ENCODE assay signal across 9 mouse cellular contexts in the genomic region with DNA sequence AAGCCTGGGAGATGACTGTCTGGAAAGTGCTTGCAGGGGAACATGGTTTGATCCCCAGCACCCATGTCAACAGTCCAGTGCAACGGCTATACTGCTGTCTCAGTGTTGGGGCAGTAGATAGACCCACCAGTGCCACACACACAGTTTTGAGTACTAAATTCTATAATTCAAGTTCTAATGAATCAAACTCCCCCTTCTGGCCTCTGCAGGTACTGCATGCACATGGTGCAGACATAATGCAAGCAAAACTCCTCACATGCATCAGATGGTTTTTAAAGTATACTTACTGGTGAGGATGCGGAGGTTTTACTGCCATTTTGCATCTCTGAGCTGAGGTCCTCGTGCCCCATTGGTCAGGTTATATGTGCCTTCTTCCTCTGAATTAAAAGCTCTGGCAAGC. TPM values are rescaled to one million over a fixed set of nuclear protein-coding genes. Genes with fewer than 3 reads are reported as not detected.
DNase-seq lines count a peak whose midpoint lies in the region; ATAC-seq and TF ChIP-seq lines count a peak whose summit lies in the region.
"Had no signal": no experiment of that assay in that cellular context is flagged by ENCODE, and none has a peak within 500 bp of the region (broad histone marks: within the 10 kb centered on the region; RNA-seq: fewer than 3 reads in every experiment).

No protein-coding gene starts in this region.

- H3K4me2 ChIP-seq in liver, embryonic 14.5 days (ENCODE audit: low read depth), result no peak overlapping the region
- no peak overlapping the region for H3K4me2 ChIP-seq in forebrain, embryonic 13.5 days
- H3K4me2 ChIP-seq: hindbrain, embryonic 15.5 days had no signal

- H3K9me3 ChIP-seq in liver, embryonic 14.5 days (ENCODE audit: control insufficient read depth, low read length), result no peaks in the 10 kb centered on the region
- H3K9me3 ChIP-seq in forebrain, embryonic 13.5 days (replicated peaks), result no peaks in the 10 kb centered on the region; the same call in 1 of the 2 replicates
- H3K9me3 ChIP-seq: hindbrain, embryonic 15.5 days had no signal

- no peaks in the 10 kb centered on the region for H3K36me3 ChIP-seq in kidney, adult 2 months (ENCODE audit: control insufficient read depth, insufficient read depth, low read length)
- peaks cover 57% of the 10 kb centered on the region for H3K36me3 ChIP-seq in liver, embryonic 14.5 days (replicated peaks; ENCODE audit: control insufficient read depth, insufficient read depth, low read depth)
- H3K36me3 ChIP-seq in forebrain, embryonic 13.5 days (ENCODE audit: poor library complexity, severe bottlenecking), result peaks cover 75% of the 10 kb centered on the region

- no peaks in the 10 kb centered on the region for H3K27me3 ChIP-seq in kidney, adult 2 months (replicated peaks; ENCODE audit: control insufficient read depth, insufficient read depth, low read length)
- H3K27me3 ChIP-seq in liver, embryonic 14.5 days (ENCODE audit: control insufficient read depth, insufficient read depth, low read length), result no peaks in the 10 kb centered on the region
- H3K27me3 ChIP-seq in forebrain, embryonic 13.5 days, result no peaks in the 10 kb centered on the region
- H3K27me3 ChIP-seq: hindbrain, embryonic 15.5 days had no signal

- ATAC-seq in liver, embryonic 14.5 days (ENCODE audit: insufficient read depth), result no peak
- ATAC-seq in forebrain, embryonic 13.5 days, result no peak

- no peak for TF ChIP-seq POLR2A in kidney, adult 2 months (IDR thresholded peaks at IDR 0.05; ENCODE audit: low read depth, low read length)

- no peak overlapping the region for H3K4me3 ChIP-seq in kidney, adult 2 months (ENCODE audit: insufficient read depth, low read depth, low read length)
- no peak overlapping the region for H3K4me3 ChIP-seq in liver, embryonic 14.5 days (ENCODE audit: insufficient read depth in 1 of 2, low read depth in 2 of 2, low read length in 2 of 2)
- H3K4me3 ChIP-seq in forebrain, embryonic 13.5 days, result no peak overlapping the region
- H3K4me3 ChIP-seq: hindbrain, embryonic 15.5 days had no signal

- no peak overlapping the region for H3K27ac ChIP-seq in kidney, adult 2 months (ENCODE audit: insufficient read depth, low read depth, low read length)
- H3K27ac ChIP-seq in liver, embryonic 14.5 days, result no peak overlapping the region
- H3K27ac ChIP-seq in forebrain, embryonic 13.5 days, result no peak overlapping the region
- H3K27ac ChIP-seq: hindbrain, embryonic 15.5 days had no signal

- no peak overlapping the region for H3K9ac ChIP-seq in liver, embryonic 14.5 days (replicated peaks)
- H3K9ac ChIP-seq in forebrain, embryonic 13.5 days, result no peak overlapping the region
- H3K9ac ChIP-seq: hindbrain, embryonic 15.5 days had no signal

- TF ChIP-seq EP300 in liver, embryonic 14.5 days (IDR thresholded peaks at IDR 0.05; ENCODE audit: low read depth), result no peak

- WGBS in kidney, adult 2 months, result 90% methylated on average over 3 of the region's 3 CpGs
- 68% methylated on average over 3 of the region's 3 CpGs for WGBS in liver, embryonic 14.5 days (ENCODE audit: insufficient replicate concordance)
- 95% methylated on average over 3 of the region's 3 CpGs for WGBS in forebrain, embryonic 13.5 days

- peak; percentile 45 for DNase-seq in kidney, adult 2 months
- no peak for DNase-seq in kidney, adult 18-20 months
- peak; percentile 59 for DNase-seq in A20 (ENCODE audit: low read depth, low spot score)
- peak; percentile 60 for DNase-seq in ES-CJ7 (ENCODE audit: low read depth, low spot score)
- DNase-seq in liver, embryonic 14.5 days (ENCODE audit: low read depth in 3 of 3, low spot score in 3 of 3), result no peak
- no peak for DNase-seq in ovary, postnatal 14 days (ENCODE audit: low spot score)
- DNase-seq in frontal cortex, postnatal 10 days (ENCODE audit: low spot score in 2 of 2), result no peak

- peak; percentile 27; the same call in 1 of the 2 replicates for TF ChIP-seq CTCF in kidney, adult 2 months (conservative IDR thresholded peaks at IDR 0.05; ENCODE audit: insufficient read depth, insufficient read length, low read depth, low read length)
- peak; percentile 85 for TF ChIP-seq CTCF in liver, embryonic 14.5 days (IDR thresholded peaks at IDR 0.05; ENCODE audit: low read depth)

- H3K4me1 ChIP-seq in kidney, adult 2 months (ENCODE audit: control insufficient read depth, insufficient read depth, low read length), result no peaks in the 10 kb centered on the region
- no peaks in the 10 kb centered on the region; a peak in 1 of 4 replicates for H3K4me1 ChIP-seq in liver, embryonic 14.5 days (replicated peaks; ENCODE audit: control insufficient read depth in 2 of 2, insufficient read depth in 2 of 2, low read length in 1 of 2)
- H3K4me1 ChIP-seq in forebrain, embryonic 13.5 days, result no peaks in the 10 kb centered on the region
- H3K4me1 ChIP-seq: hindbrain, embryonic 15.5 days had no signal

RNA-seq across cellular contexts. Expression of gene Thap3, which starts 13.4 kb away (rescaled TPM):
- 30.6 and 33.7 TPM in 2 replicates for polyA plus RNA-seq in kidney, adult 2 months (2012; rRNA removed)
- 4.8 and 5.0 TPM in 2 replicates for polyA plus RNA-seq in liver, embryonic 14.5 days (2012; rRNA removed)
- polyA plus RNA-seq in liver, embryonic 14.5 days (2014; fragmentation: Nextera tagmentation; extraction: Ambion mirVana), result 4.5 and 5.2 TPM in 2 replicates
- 39.6 and 40.6 TPM in 2 replicates for polyA plus RNA-seq in forebrain, embryonic 13.5 days (2015; fragmentation: Nextera tagmentation; extraction: Ambion mirVana)

RNA-seq across cellular contexts. Expression of gene Phf13, which starts 20.6 kb away (rescaled TPM):
- 4.9 and 5.5 TPM in 2 replicates for polyA plus RNA-seq in kidney, adult 2 months (2012; rRNA removed)
- polyA plus RNA-seq in liver, embryonic 14.5 days (2012; rRNA removed), result 2.8 and 2.9 TPM in 2 replicates
- polyA plus RNA-seq in liver, embryonic 14.5 days (2014; fragmentation: Nextera tagmentation; extraction: Ambion mirVana), result 3.7 and 5.2 TPM in 2 replicates
- 17.6 and 19.4 TPM in 2 replicates for polyA plus RNA-seq in forebrain, embryonic 13.5 days (2015; fragmentation: Nextera tagmentation; extraction: Ambion mirVana)

RNA-seq across cellular contexts. Expression of gene Klhl21, which starts 33.2 kb away (rescaled TPM):
- polyA plus RNA-seq in kidney, adult 2 months (2012; rRNA removed), result 23.0 and 26.7 TPM in 2 replicates
- polyA plus RNA-seq in liver, embryonic 14.5 days (2012; rRNA removed), result 4.4 and 5.3 TPM in 2 replicates
- polyA plus RNA-seq in liver, embryonic 14.5 days (2014; fragmentation: Nextera tagmentation; extraction: Ambion mirVana), result 2.3 and 2.8 TPM in 2 replicates
- 2.7 and 3.0 TPM in 2 replicates for polyA plus RNA-seq in forebrain, embryonic 13.5 days (2015; fragmentation: Nextera tagmentation; extraction: Ambion mirVana)

RNA-seq across cellular contexts. Expression of gene Dnajc11, which starts 42.0 kb away (rescaled TPM):
- 70.0 and 76.1 TPM in 2 replicates for polyA plus RNA-seq in kidney, adult 2 months (2012; rRNA removed)
- 32.9 and 34.4 TPM in 2 replicates for polyA plus RNA-seq in liver, embryonic 14.5 days (2012; rRNA removed)
- 32.9 and 42.2 TPM in 2 replicates for polyA plus RNA-seq in liver, embryonic 14.5 days (2014; fragmentation: Nextera tagmentation; extraction: Ambion mirVana)
- 77.0 and 89.2 TPM in 2 replicates for polyA plus RNA-seq in forebrain, embryonic 13.5 days (2015; fragmentation: Nextera tagmentation; extraction: Ambion mirVana)

RNA-seq across cellular contexts. Expression of gene Zbtb48, which starts 52.0 kb away (rescaled TPM):
- polyA plus RNA-seq in kidney, adult 2 months (2012; rRNA removed), result 11.0 and 13.8 TPM in 2 replicates
- polyA plus RNA-seq in liver, embryonic 14.5 days (2012; rRNA removed), result 8.2 and 10.7 TPM in 2 replicates
- polyA plus RNA-seq in liver, embryonic 14.5 days (2014; fragmentation: Nextera tagmentation; extraction: Ambion mirVana), result 6.4 and 8.8 TPM in 2 replicates
- 18.5 and 25.2 TPM in 2 replicates for polyA plus RNA-seq in forebrain, embryonic 13.5 days (2015; fragmentation: Nextera tagmentation; extraction: Ambion mirVana)

Comparison
In these comparisons a context has a peak if more than half of its experiments do, and no peak if none do; other contexts are left out.
1. DNase-seq: peak in kidney, adult 2 months (single experiment), A20 (single experiment) and ES-CJ7 (single experiment); none in kidney, adult 18-20 months (single experiment), liver, embryonic 14.5 days (0 of 3), ovary, postnatal 14 days (single experiment) and frontal cortex, postnatal 10 days (0 of 2).